Mouse (Mus musculus): Measurements from ENCODE around the gene Samsn1. TPM values are rescaled to one million over a fixed set of nuclear protein-coding genes. Genes with fewer than 3 reads are reported as not detected.

The Samsn1 gene
- polyA plus RNA-seq (2015; fragmentation: Nextera tagmentation; extraction: Ambion mirVana), result 0.77 and 0.81 TPM in 2 replicates

DNA sequence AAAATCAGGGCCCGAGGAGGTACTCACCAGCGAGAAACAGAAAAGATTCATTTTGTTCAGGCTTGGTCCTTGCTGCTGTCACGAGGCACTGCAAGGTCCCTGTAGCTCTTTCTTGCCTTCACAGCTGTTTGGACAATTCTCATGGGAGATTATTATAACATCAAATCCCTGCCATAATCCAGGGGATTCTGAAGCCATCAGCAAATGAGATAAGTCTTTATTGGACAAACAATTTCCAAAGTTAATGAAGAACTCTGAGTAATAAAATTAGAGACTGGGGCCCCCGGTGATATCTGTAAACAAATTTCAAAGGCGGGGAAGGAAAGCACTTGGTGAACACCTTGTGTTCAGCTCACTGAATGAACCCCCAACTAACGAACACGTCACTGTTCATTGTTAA is at the start of gene Samsn1:
TSS of gene Samsn1 (minus strand) at position 101 of the 400 bp plus-strand sequence.
- Histone ChIP-seq H3K36me3 (ENCODE audit: control insufficient read depth, insufficient read depth, low read length) (no peaks in the 10 kb centered on the region), H3K27ac (replicated peaks) (no peak within 1 kb of the TSS), H3K9ac (ENCODE audit: low read length) (no peak within 1 kb of the TSS), H3K9me3 (ENCODE audit: control insufficient read depth, low read length) (no peaks in the 10 kb centered on the region), H3K4me1 (replicated peaks; ENCODE audit: control insufficient read depth, insufficient read depth) (no peaks in the 10 kb centered on the region), H3K4me3 (ENCODE audit: low read depth, low read length) (no peak within 1 kb of the TSS), H3K27me3 (ENCODE audit: control insufficient read depth, insufficient read depth, low read length) (no peaks in the 10 kb centered on the region), H3K4me2 (replicated peaks; ENCODE audit: low read depth) (no peak within 1 kb of the TSS)
- ATAC-seq (ENCODE audit: low FRiP score, low TSS enrichment), result no peak
- no peak for DNase-seq (ENCODE audit: low spot score)
- no peak for TF ChIP-seq EP300 (optimal IDR thresholded peaks at IDR 0.05)
- TF ChIP-seq CTCF (IDR thresholded peaks at IDR 0.05; ENCODE audit: low read depth), result no peak
- WGBS, result 66% methylated on average over 7 of the region's 7 CpGs

DNA sequence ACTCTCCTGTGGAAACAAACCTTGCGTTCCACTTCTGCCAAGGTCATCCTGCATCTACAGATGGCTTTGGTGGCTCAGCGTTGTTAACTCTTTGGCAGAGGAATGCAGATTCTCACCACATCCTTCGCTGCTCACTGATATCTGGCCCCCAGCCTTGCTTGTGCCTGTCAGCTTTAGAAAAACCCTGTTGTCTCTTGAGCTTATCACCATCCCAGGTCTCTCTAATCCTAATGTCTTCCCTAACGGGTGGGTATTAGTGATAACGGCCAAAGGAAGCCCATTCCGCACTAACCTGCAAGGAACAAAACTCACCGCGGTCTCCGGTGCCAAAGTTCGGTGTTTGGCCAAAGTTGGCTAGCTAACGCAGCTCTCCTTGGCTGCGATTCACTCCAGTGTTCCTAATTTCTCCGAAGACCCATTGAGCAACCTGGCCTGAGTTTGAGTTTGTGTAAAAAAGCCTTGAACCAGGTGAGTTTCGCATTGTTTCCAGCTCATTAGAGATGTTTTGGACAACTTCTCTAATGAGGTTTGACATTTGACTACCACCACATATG is 44.1 kb upstream of the Samsn1 start:
- Histone ChIP-seq H3K4me2 (replicated peaks; ENCODE audit: low read depth) (no peak overlapping the region), H3K9ac (ENCODE audit: low read length) (no peak overlapping the region), H3K36me3 (ENCODE audit: control insufficient read depth, insufficient read depth, low read length) (no peaks in the 10 kb centered on the region), H3K27ac (replicated peaks) (no peak overlapping the region), H3K27me3 (ENCODE audit: control insufficient read depth, insufficient read depth, low read length) (no peaks in the 10 kb centered on the region), H3K9me3 (ENCODE audit: control insufficient read depth, low read length) (no peaks in the 10 kb centered on the region), H3K4me3 (ENCODE audit: low read depth, low read length) (no peak overlapping the region), H3K4me1 (replicated peaks; ENCODE audit: control insufficient read depth, insufficient read depth) (no peaks in the 10 kb centered on the region)
- 89% methylated on average over 14 of the region's 14 CpGs for WGBS
- ATAC-seq (ENCODE audit: low FRiP score, low TSS enrichment) (no peak), DNase-seq (ENCODE audit: low spot score) (no peak)
- TF ChIP-seq EP300 (optimal IDR thresholded peaks at IDR 0.05), result no peak
- TF ChIP-seq CTCF (IDR thresholded peaks at IDR 0.05; ENCODE audit: low read depth), result no peak

DNA sequence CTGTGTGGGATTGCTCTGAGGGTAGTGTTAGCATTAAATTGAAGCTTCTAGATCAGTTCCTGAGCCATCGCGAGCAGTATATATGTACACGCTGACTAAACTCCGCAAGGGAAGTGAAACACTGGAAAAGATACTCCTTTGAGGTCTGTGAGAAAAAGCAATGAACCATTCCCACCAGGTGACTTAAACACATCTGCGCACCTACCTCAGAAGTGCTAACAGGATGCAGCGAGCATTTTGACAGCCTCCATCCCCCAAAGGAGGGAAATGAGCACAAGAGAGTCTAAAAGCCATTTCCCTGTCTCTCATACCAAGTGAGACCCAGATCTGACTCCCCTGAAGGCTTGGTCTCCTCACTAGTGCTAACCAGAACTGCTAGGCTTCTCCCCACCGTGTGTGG is 32.9 kb upstream of the Samsn1 start:
- Histone ChIP-seq H3K4me1 (replicated peaks; ENCODE audit: control insufficient read depth, insufficient read depth) (no peaks in the 10 kb centered on the region), H3K4me3 (ENCODE audit: low read depth, low read length) (no peak overlapping the region), H3K9ac (ENCODE audit: low read length) (no peak overlapping the region), H3K27me3 (ENCODE audit: control insufficient read depth, insufficient read depth, low read length) (no peaks in the 10 kb centered on the region), H3K4me2 (replicated peaks; ENCODE audit: low read depth) (no peak overlapping the region), H3K27ac (replicated peaks) (no peak overlapping the region), H3K36me3 (ENCODE audit: control insufficient read depth, insufficient read depth, low read length) (no peaks in the 10 kb centered on the region), H3K9me3 (ENCODE audit: control insufficient read depth, low read length) (no peaks in the 10 kb centered on the region)
- ATAC-seq (ENCODE audit: low FRiP score, low TSS enrichment) (no peak), DNase-seq (ENCODE audit: low spot score) (no peak)
- WGBS, result 90% methylated on average over 7 of the region's 7 CpGs
- TF ChIP-seq EP300 (optimal IDR thresholded peaks at IDR 0.05) (no peak), CTCF (IDR thresholded peaks at IDR 0.05; ENCODE audit: low read depth) (no peak)

DNA sequence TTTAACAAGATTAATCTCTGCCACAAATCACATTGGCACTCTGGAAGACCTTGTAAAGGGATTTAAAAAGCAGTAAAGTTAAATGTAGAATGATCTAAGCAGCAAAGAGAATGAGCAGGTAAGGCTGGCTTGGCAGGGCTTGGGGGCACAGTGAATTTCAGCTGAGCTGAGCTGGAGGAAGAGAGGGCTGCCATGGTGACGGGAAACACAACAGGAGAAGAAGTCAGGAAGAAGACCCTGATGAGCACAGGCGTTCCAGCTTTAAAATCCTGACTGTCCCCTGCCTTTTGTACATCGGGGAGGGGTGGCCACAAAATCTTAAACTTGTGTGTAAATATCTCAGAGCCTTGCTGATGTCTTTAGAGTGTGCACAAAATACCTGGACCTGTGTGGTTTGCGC is 32.0 kb upstream of the Samsn1 start:
- Histone ChIP-seq H3K36me3 (ENCODE audit: control insufficient read depth, insufficient read depth, low read length) (no peaks in the 10 kb centered on the region), H3K4me1 (replicated peaks; ENCODE audit: control insufficient read depth, insufficient read depth) (no peaks in the 10 kb centered on the region), H3K27ac (replicated peaks) (no peak overlapping the region), H3K4me2 (replicated peaks; ENCODE audit: low read depth) (no peak overlapping the region), H3K9me3 (ENCODE audit: control insufficient read depth, low read length) (no peaks in the 10 kb centered on the region), H3K4me3 (ENCODE audit: low read depth, low read length) (no peak overlapping the region), H3K9ac (ENCODE audit: low read length) (no peak overlapping the region), H3K27me3 (ENCODE audit: control insufficient read depth, insufficient read depth, low read length) (no peaks in the 10 kb centered on the region)
- ATAC-seq (ENCODE audit: low FRiP score, low TSS enrichment), result no peak
- TF ChIP-seq EP300 (optimal IDR thresholded peaks at IDR 0.05), result no peak
- no peak for TF ChIP-seq CTCF (IDR thresholded peaks at IDR 0.05; ENCODE audit: low read depth)
- no peak for DNase-seq (ENCODE audit: low spot score)
- 76% methylated on average over 4 of the region's 4 CpGs for WGBS

DNA sequence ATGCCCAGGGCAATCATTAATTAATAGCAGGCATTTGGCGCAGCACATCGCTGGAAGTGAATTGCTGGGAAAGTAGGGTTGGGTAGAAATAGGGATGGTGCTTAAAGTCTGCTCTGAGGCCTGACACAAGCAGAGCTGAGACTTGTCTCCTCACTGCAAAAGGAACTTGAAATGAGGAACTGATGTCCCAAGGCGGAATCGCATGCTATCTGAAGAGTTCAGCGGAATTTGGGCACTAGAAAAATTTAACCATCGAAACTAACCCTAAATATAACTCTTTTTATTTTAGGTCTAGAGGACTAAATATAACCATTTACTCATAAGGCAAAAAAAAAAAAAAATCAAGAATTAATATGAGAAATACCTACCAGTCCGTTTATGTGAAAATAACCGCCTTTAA is 31.5 kb upstream of the Samsn1 start:
- Histone ChIP-seq H3K27me3 (ENCODE audit: control insufficient read depth, insufficient read depth, low read length) (no peaks in the 10 kb centered on the region), H3K36me3 (ENCODE audit: control insufficient read depth, insufficient read depth, low read length) (no peaks in the 10 kb centered on the region), H3K9me3 (ENCODE audit: control insufficient read depth, low read length) (no peaks in the 10 kb centered on the region), H3K27ac (replicated peaks) (no peak overlapping the region), H3K4me1 (replicated peaks; ENCODE audit: control insufficient read depth, insufficient read depth) (no peaks in the 10 kb centered on the region), H3K4me2 (replicated peaks; ENCODE audit: low read depth) (no peak overlapping the region), H3K4me3 (ENCODE audit: low read depth, low read length) (no peak overlapping the region), H3K9ac (ENCODE audit: low read length) (no peak overlapping the region)
- 87% methylated on average over 8 of the region's 8 CpGs for WGBS
- no peak for DNase-seq (ENCODE audit: low spot score)
- ATAC-seq (ENCODE audit: low FRiP score, low TSS enrichment), result no peak
- TF ChIP-seq EP300 (optimal IDR thresholded peaks at IDR 0.05) (no peak), CTCF (IDR thresholded peaks at IDR 0.05; ENCODE audit: low read depth) (no peak)

DNA sequence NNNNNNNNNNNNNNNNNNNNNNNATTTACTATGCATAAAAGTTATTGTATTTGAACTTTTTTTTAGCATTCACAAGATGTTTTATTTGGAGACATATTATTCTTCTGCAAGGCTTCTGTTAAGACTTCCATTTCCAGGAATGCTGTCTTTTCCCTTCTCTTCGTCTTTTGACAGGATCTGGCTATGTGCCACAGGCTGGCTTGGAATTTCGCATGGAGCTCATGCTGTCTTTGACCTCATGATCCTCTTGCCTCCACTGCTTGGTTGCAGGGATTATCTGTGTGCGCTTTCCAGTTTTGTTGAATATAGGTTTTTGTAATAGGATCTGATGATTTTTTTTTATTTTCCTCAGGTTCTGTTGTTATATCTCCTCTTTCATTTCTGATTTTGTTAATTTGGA is 25.0 kb upstream of the Samsn1 start:
- H3K4me1 ChIP-seq (replicated peaks; ENCODE audit: control insufficient read depth, insufficient read depth), result no peaks in the 10 kb centered on the region
- no peaks in the 10 kb centered on the region for H3K27me3 ChIP-seq (ENCODE audit: control insufficient read depth, insufficient read depth, low read length)
- no peaks in the 10 kb centered on the region for H3K36me3 ChIP-seq (ENCODE audit: control insufficient read depth, insufficient read depth, low read length)
- no peak overlapping the region for H3K27ac ChIP-seq (replicated peaks)
- H3K9me3 ChIP-seq (ENCODE audit: control insufficient read depth, low read length), result no peaks in the 10 kb centered on the region
- ATAC-seq (ENCODE audit: low FRiP score, low TSS enrichment), result no peak
- no peak overlapping the region for H3K4me3 ChIP-seq (ENCODE audit: low read depth, low read length)
- no peak overlapping the region for H3K4me2 ChIP-seq (replicated peaks; ENCODE audit: low read depth)
- WGBS, result 43% methylated on average over 3 of the region's 3 CpGs
- no peak for DNase-seq (ENCODE audit: low spot score)
- H3K9ac ChIP-seq (ENCODE audit: low read length), result no peak overlapping the region
- no peak for TF ChIP-seq EP300 (optimal IDR thresholded peaks at IDR 0.05)
- no peak for TF ChIP-seq CTCF (IDR thresholded peaks at IDR 0.05; ENCODE audit: low read depth)
